Mouse (Mus musculus): Measurements from ENCODE around the gene Mief2.

DNA sequence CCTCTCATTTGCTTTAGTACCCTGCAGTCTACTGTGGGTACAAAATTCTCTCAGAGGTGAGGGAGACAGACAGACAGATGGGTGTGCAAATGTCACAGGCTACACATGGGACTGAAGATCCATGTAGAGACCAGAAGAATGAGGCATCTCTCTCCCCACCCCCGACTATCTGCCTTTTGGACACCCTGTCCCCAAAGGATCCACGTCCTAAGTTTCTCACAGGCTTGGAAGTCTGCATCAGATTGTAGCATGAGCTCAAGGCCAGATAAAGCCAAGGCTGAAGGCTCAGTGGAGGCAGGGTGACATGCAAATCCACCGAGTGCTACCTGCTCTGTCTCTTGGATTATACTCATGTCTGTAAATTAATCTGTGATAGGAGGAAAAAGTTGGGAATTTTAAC is 8.3 kb downstream of the Mief2 start:
- TF ChIP-seq EP300 (IDR thresholded peaks at IDR 0.05; ENCODE audit: low read depth) (no peak), CTCF (IDR thresholded peaks at IDR 0.05; ENCODE audit: low read depth) (no peak)

Data from liver, postnatal 0 days (tissue).